Mouse (Mus musculus): ENCODE measurements around the gene Kctd19.
A peak's percentile ranks its signal among the peaks of the same experiment; 100 is the strongest.

Gene Kctd19

GRCm38 (mm10) chr8:105419800-105420199, 6.5 kb upstream of the Kctd19 start:
- no peak for DNase-seq

- no peak for DNase-seq
Measured at GRCm38 (mm10) chr8:105418992-105419391, 5.7 kb upstream of the Kctd19 start.

GRCm38 (mm10) chr8:105409947-105410346, 3.4 kb downstream of the Kctd19 start:
- DNase-seq, result no peak

GRCm38 (mm10) chr8:105408331-105408730, 5.0 kb downstream of the Kctd19 start:
- DNase-seq, result no peak

- no peak for DNase-seq
Measured at GRCm38 (mm10) chr8:105406416-105406815, 6.9 kb downstream of the Kctd19 start.

- DNase-seq, result no peak
Measured at GRCm38 (mm10) chr8:105404496-105404895, 8.8 kb downstream of the Kctd19 start.

- no peak for DNase-seq
Measured at GRCm38 (mm10) chr8:105403467-105403866, 9.8 kb downstream of the Kctd19 start.

- no peak for DNase-seq
Measured at GRCm38 (mm10) chr8:105400016-105400415, 13.3 kb downstream of the Kctd19 start.

- peak in 1 of 2 experiments; percentile 17 for DNase-seq
Measured at GRCm38 (mm10) chr8:105397747-105398146, 15.6 kb downstream of the Kctd19 start.

- DNase-seq, result no peak
Measured at GRCm38 (mm10) chr8:105393915-105394314, 19.4 kb downstream of the Kctd19 start.

- DNase-seq, result no peak
Measured at GRCm38 (mm10) chr8:105393089-105393787, 20.1 kb downstream of the Kctd19 start.

- no peak for DNase-seq
Measured at GRCm38 (mm10) chr8:105389096-105389495, 24.2 kb downstream of the Kctd19 start.

GRCm38 (mm10) chr8:105387151-105387550, 26.2 kb downstream of the Kctd19 start:
- DNase-seq, result no peak

GRCm38 (mm10) chr8:105384070-105384469, 29.2 kb downstream of the Kctd19 start:
- DNase-seq, result no peak

- DNase-seq, result no peak
Measured at GRCm38 (mm10) chr8:105380308-105380707, 33.0 kb downstream of the Kctd19 start.

- DNase-seq, result no peak
Measured at GRCm38 (mm10) chr8:105378673-105379072, 34.6 kb downstream of the Kctd19 start.

- peak in 1 of 2 experiments; percentile 10 for DNase-seq
Measured at GRCm38 (mm10) chr8:105374513-105374966, 38.8 kb downstream of the Kctd19 start.

- DNase-seq, result no peak
Measured at GRCm38 (mm10) chr8:105373032-105373431, 40.3 kb downstream of the Kctd19 start, which contains the start of gene Plekhg4. Plekhg4 (plus strand) TSS chr8:105373274.

- no peak for DNase-seq
Measured at GRCm38 (mm10) chr8:105372473-105372872, 40.8 kb downstream of the Kctd19 start.

GRCm38 (mm10) chr8:105367107-105367506, 46.2 kb downstream of the Kctd19 start:
- no peak for DNase-seq

GRCm38 (mm10) chr8:105361751-105362702, 51.3 kb downstream of the Kctd19 start:
- no peak for DNase-seq

- DNase-seq, result no peak
Measured at GRCm38 (mm10) chr8:105359646-105360045, 53.7 kb downstream of the Kctd19 start.

- no peak for DNase-seq
Measured at GRCm38 (mm10) chr8:105359208-105359607, 54.1 kb downstream of the Kctd19 start.

- no peak for DNase-seq
Measured at GRCm38 (mm10) chr8:105356681-105357080, 56.6 kb downstream of the Kctd19 start.
